Mouse (Mus musculus) skeletal muscle tissue, adult 2 months (tissue): ENCODE data around the gene Clip4.
"Not testable (repeated sequence)": the region's sequence is repeated elsewhere in the genome, so short reads cannot be mapped to it uniquely, and the experiment has no call there.

ENCODE experiments used
- DNase-seq: peaks from one replicate; pipeline ENCODE4 v3.0.0-alpha.2; 2012; ENCODE audit warnings: low read depth, low spot score

The Clip4 gene

GRCm38 (mm10) chr17:71768173-71768572, at the start of gene Clip4:
Clip4 (plus strand) TSS chr17:71768473.
- DNase-seq = not testable (repeated sequence)

- no peak for DNase-seq
Observed at GRCm38 (mm10) chr17:71720434-71720833, 47.8 kb upstream of the Clip4 start.

GRCm38 (mm10) chr17:71721019-71721418, 47.3 kb upstream of the Clip4 start:
- peak; percentile 64 for DNase-seq

- peak; percentile 89 for DNase-seq
Observed at GRCm38 (mm10) chr17:71730655-71731054, 37.6 kb upstream of the Clip4 start.

- no peak for DNase-seq
Observed at GRCm38 (mm10) chr17:71736442-71736841, 31.8 kb upstream of the Clip4 start.

- no peak for DNase-seq
Observed at GRCm38 (mm10) chr17:71742156-71742555, 26.1 kb upstream of the Clip4 start.

- DNase-seq = peak; percentile 13
Observed at GRCm38 (mm10) chr17:71742935-71743334, 25.3 kb upstream of the Clip4 start.

- no peak for DNase-seq
Observed at GRCm38 (mm10) chr17:71746114-71746513, 22.2 kb upstream of the Clip4 start.

GRCm38 (mm10) chr17:71747561-71747960, 20.7 kb upstream of the Clip4 start:
- no peak for DNase-seq

GRCm38 (mm10) chr17:71749616-71750168, 18.6 kb upstream of the Clip4 start:
- DNase-seq = no peak

- no peak for DNase-seq
Observed at GRCm38 (mm10) chr17:71752831-71753230, 15.4 kb upstream of the Clip4 start, which contains the start of gene Pcare. Pcare (minus strand) TSS chr17:71752894.

- DNase-seq = no peak
Observed at GRCm38 (mm10) chr17:71760536-71760935, 7.7 kb upstream of the Clip4 start.

- no peak for DNase-seq
Observed at GRCm38 (mm10) chr17:71769564-71769963, 1.3 kb downstream of the Clip4 start.

- DNase-seq = no peak
Observed at GRCm38 (mm10) chr17:71770696-71771095, 2.4 kb downstream of the Clip4 start.

- DNase-seq = no peak
Observed at GRCm38 (mm10) chr17:71774173-71774572, 5.9 kb downstream of the Clip4 start.

- DNase-seq = no peak
Observed at GRCm38 (mm10) chr17:71775279-71775678, 7.0 kb downstream of the Clip4 start.

- DNase-seq = no peak
Observed at GRCm38 (mm10) chr17:71778696-71779095, 10.4 kb downstream of the Clip4 start.

GRCm38 (mm10) chr17:71780490-71780889, 12.2 kb downstream of the Clip4 start:
- DNase-seq = no peak

- DNase-seq = peak; percentile 43
Observed at GRCm38 (mm10) chr17:71780945-71781344, 12.7 kb downstream of the Clip4 start.

GRCm38 (mm10) chr17:71782242-71782698, 14.0 kb downstream of the Clip4 start:
- DNase-seq = no peak

- no peak for DNase-seq
Observed at GRCm38 (mm10) chr17:71782699-71783365, 14.6 kb downstream of the Clip4 start.

GRCm38 (mm10) chr17:71783366-71783735, 15.1 kb downstream of the Clip4 start:
- DNase-seq = peak; percentile 21

- DNase-seq = no peak
Observed at GRCm38 (mm10) chr17:71786456-71786855, 18.2 kb downstream of the Clip4 start.
